Comparison of ENCODE assay signal across 10 mouse cellular contexts in genomic region chr10:83865929-83866328, GRCm38 (mm10).
DNase-seq lines count a peak whose midpoint lies in the region; ATAC-seq lines count a peak whose summit lies in the region.
"Had no signal": no experiment of that assay in that cellular context is flagged by ENCODE, and none has a peak within 500 bp of the region (broad histone marks: within the 10 kb centered on the region; RNA-seq: fewer than 3 reads in every experiment).

No protein-coding gene starts in this region.

- H3K4me1 ChIP-seq in neural tube, embryonic 14.5 days (ENCODE audit: control insufficient read depth, insufficient read depth, low read length) = no peaks in the 10 kb centered on the region
- H3K4me1 ChIP-seq in neural tube, embryonic 15.5 days = no peaks in the 10 kb centered on the region; the same call in 1 of the 2 replicates
- no peaks in the 10 kb centered on the region for H3K4me1 ChIP-seq in kidney, embryonic 16.5 days (ENCODE audit: insufficient read depth, low read length)

- H3K9me3 ChIP-seq in neural tube, embryonic 14.5 days (ENCODE audit: control insufficient read depth, low read length) = no peaks in the 10 kb centered on the region
- H3K9me3 ChIP-seq in neural tube, embryonic 15.5 days (replicated peaks) = no peaks in the 10 kb centered on the region
- H3K9me3 ChIP-seq in kidney, embryonic 16.5 days (ENCODE audit: low read length) = no peaks in the 10 kb centered on the region

- no peak overlapping the region for H3K9ac ChIP-seq in neural tube, embryonic 14.5 days (replicated peaks; ENCODE audit: low read depth, low read length)
- no peak overlapping the region for H3K9ac ChIP-seq in neural tube, embryonic 15.5 days (replicated peaks)
- no peak overlapping the region for H3K9ac ChIP-seq in kidney, embryonic 16.5 days (replicated peaks; ENCODE audit: low read length)

- no peak overlapping the region for H3K4me3 ChIP-seq in neural tube, embryonic 14.5 days (ENCODE audit: low read depth, low read length)
- no peak overlapping the region for H3K4me3 ChIP-seq in neural tube, embryonic 15.5 days (replicated peaks)
- no peak overlapping the region for H3K4me3 ChIP-seq in kidney, embryonic 16.5 days (ENCODE audit: low read length)

- WGBS in neural tube, embryonic 14.5 days = 54% methylated on average over 5 of the region's 5 CpGs
- 44% methylated on average over 5 of the region's 5 CpGs for WGBS in neural tube, embryonic 15.5 days
- 74% methylated on average over 5 of the region's 5 CpGs for WGBS in kidney, embryonic 16.5 days

- peak; percentile 19 for DNase-seq in gastrocnemius, postnatal 25 days
- no peak for DNase-seq in gastrocnemius, postnatal 36 days
- peak; percentile 25 for DNase-seq in skeletal muscle tissue, adult 2 months (ENCODE audit: low read depth, low spot score)
- no peak for DNase-seq in urinary bladder, postnatal 25 days (ENCODE audit: low spot score)
- DNase-seq in thymus, postnatal 10 days (ENCODE audit: low spot score in 2 of 2) = no peak
- DNase-seq: layer of hippocampus, adult 9-11 months; liver had no signal

- no peaks in the 10 kb centered on the region for H3K36me3 ChIP-seq in neural tube, embryonic 14.5 days (ENCODE audit: control insufficient read depth, insufficient read depth, low read length)
- no peaks in the 10 kb centered on the region for H3K36me3 ChIP-seq in neural tube, embryonic 15.5 days
- no peaks in the 10 kb centered on the region for H3K36me3 ChIP-seq in kidney, embryonic 16.5 days (ENCODE audit: insufficient read depth, low read length)

- 0 out of 2 replicates have a peak, but pooled peaks have one; percentile 31 for ATAC-seq in neural tube, embryonic 14.5 days (ENCODE audit: low read depth)
- no peak for ATAC-seq in neural tube, embryonic 15.5 days (ENCODE audit: low FRiP score)
- ATAC-seq in kidney, embryonic 16.5 days (ENCODE audit: low FRiP score, low TSS enrichment) = 0 out of 2 replicates have a peak, but pooled peaks have one; percentile 27

- intact Hi-C loops in gastrocnemius, postnatal 36 days (cut with DNase I) = no loop called here

- no peak overlapping the region for H3K4me2 ChIP-seq in neural tube, embryonic 14.5 days (ENCODE audit: low read depth, low read length)
- no peak overlapping the region for H3K4me2 ChIP-seq in neural tube, embryonic 15.5 days
- H3K4me2 ChIP-seq in kidney, embryonic 16.5 days (replicated peaks; ENCODE audit: low read depth, low read length) = no peak overlapping the region

- no peak overlapping the region for H3K27ac ChIP-seq in neural tube, embryonic 14.5 days (ENCODE audit: low read depth, low read length)
- no peak overlapping the region for H3K27ac ChIP-seq in neural tube, embryonic 15.5 days (replicated peaks)
- no peak overlapping the region for H3K27ac ChIP-seq in kidney, embryonic 16.5 days (ENCODE audit: low read length)

- H3K27me3 ChIP-seq in neural tube, embryonic 14.5 days (ENCODE audit: control insufficient read depth, insufficient read depth, low read length) = no peaks in the 10 kb centered on the region
- no peaks in the 10 kb centered on the region for H3K27me3 ChIP-seq in neural tube, embryonic 15.5 days (replicated peaks)
- H3K27me3 ChIP-seq in kidney, embryonic 16.5 days (ENCODE audit: insufficient read depth, low read length) = no peaks in the 10 kb centered on the region

Comparison
In these comparisons a context has a peak if more than half of its experiments do, and no peak if none do; other contexts are left out.
1. DNase-seq: peak in gastrocnemius, postnatal 25 days (single experiment) and skeletal muscle tissue, adult 2 months (single experiment); none in gastrocnemius, postnatal 36 days (0 of 2), urinary bladder, postnatal 25 days (single experiment) and thymus, postnatal 10 days (0 of 2).